Mouse (Mus musculus) macrophage (primary cell): ENCODE data around the gene Rps17. TPM values are rescaled to one million over a fixed set of nuclear protein-coding genes. Genes with fewer than 3 reads are reported as not detected.

Experiments
- H3K27ac ChIP-seq: fragments of 350-480 bp; formaldehyde crosslinking; 2 replicates; pipeline ENCODE4 v1.9.0; 2021
- H3K36me3 ChIP-seq: fragments of 350-480 bp; formaldehyde crosslinking; 2 replicates; pipeline ENCODE4 v1.9.0; 2021; ENCODE audit errors: inconsistent target
- H3K4me3 ChIP-seq: fragments of 350-480 bp; formaldehyde crosslinking; 2 replicates; pipeline ENCODE4 v1.9.0; 2021; ENCODE audit errors: inconsistent target
- H3K79me2 ChIP-seq: fragments of 350-480 bp; formaldehyde crosslinking; 2 replicates; pipeline ENCODE4 v1.9.0; 2021; ENCODE audit errors: inconsistent target
- WGBS: methylation state at CpG from one replicate; pipeline ENCODE4 v1.1.7; 2026; ENCODE audit warnings: inconsistent platforms; ENCODE audit not compliant: missing documents; 5-methylcytosine and 5-hydroxymethylcytosine counted together
- polyA plus RNA-seq: library from polyadenylated mRNA; stranded (reverse); fragments of 250-400 nt; gene quantifications from 3 replicates; pipeline ENCODE4 v1.2.4, GENCODE M21; 2018; ENCODE audit warnings: inconsistent platforms

Gene Rps17
- polyA plus RNA-seq, 1 experiment from 2014 or later, result 1,376 TPM

GRCm38 (mm10) chr7:81342356-81343094 lies 2.5 kb downstream of the Rps17 start:
- H3K79me2 ChIP-seq, result peaks cover 44% of the 10 kb centered on the region
- no peak overlapping the region for H3K4me3 ChIP-seq
- H3K27ac ChIP-seq, result no peak overlapping the region
- 69% methylated on average over 8 of the region's 8 CpGs for WGBS
- H3K36me3 ChIP-seq, result peaks cover 16% of the 10 kb centered on the region; the same call in 1 of the 2 replicates

GRCm38 (mm10) chr7:81341563-81341962 lies 3.5 kb downstream of the Rps17 start:
- Histone ChIP-seq H3K27ac (no peak overlapping the region), H3K4me3 (no peak overlapping the region), H3K79me2 (peaks cover 44% of the 10 kb centered on the region), H3K36me3 (peaks cover 16% of the 10 kb centered on the region; the same call in 1 of the 2 replicates)
- 46% methylated on average over 3 of the region's 3 CpGs for WGBS

- Histone ChIP-seq H3K27ac (no peak overlapping the region), H3K36me3 (peaks cover 30% of the 10 kb centered on the region), H3K79me2 (peaks cover 44% of the 10 kb centered on the region), H3K4me3 (no peak overlapping the region)
- 86% methylated on average over 4 of the region's 4 CpGs for WGBS
Observed at GRCm38 (mm10) chr7:81339783-81340182, 5.3 kb downstream of the Rps17 start.

GRCm38 (mm10) chr7:81338522-81338873 lies 6.6 kb downstream of the Rps17 start:
- Histone ChIP-seq H3K79me2 (peaks cover 31% of the 10 kb centered on the region), H3K27ac (no peak overlapping the region), H3K36me3 (peaks cover 30% of the 10 kb centered on the region), H3K4me3 (no peak overlapping the region)
- whole genome bisulfite sequencing, result 85% methylated on average over 3 of the region's 3 CpGs

- 93% methylated on average over 18 of the region's 21 CpGs for WGBS
- peaks cover 30% of the 10 kb centered on the region for H3K36me3 ChIP-seq
- H3K4me3 ChIP-seq, result no peak overlapping the region
- no peak overlapping the region for H3K27ac ChIP-seq
- H3K79me2 ChIP-seq, result peaks cover 26% of the 10 kb centered on the region
Observed at GRCm38 (mm10) chr7:81337785-81338521, 7.1 kb downstream of the Rps17 start.

- Histone ChIP-seq H3K79me2 (peaks cover 10% of the 10 kb centered on the region), H3K27ac (no peak overlapping the region), H3K4me3 (no peak overlapping the region), H3K36me3 (peaks cover 37% of the 10 kb centered on the region)
- 60% methylated on average over 7 of the region's 8 CpGs for WGBS
Observed at GRCm38 (mm10) chr7:81336432-81336786, 8.6 kb downstream of the Rps17 start.

- no peak overlapping the region for H3K27ac ChIP-seq
- H3K4me3 ChIP-seq, result no peak overlapping the region
- H3K36me3 ChIP-seq, result peaks cover 31% of the 10 kb centered on the region
- 0 out of 2 replicates have a peak, but pooled peaks cover 5% of the 10 kb centered on the region for H3K79me2 ChIP-seq
- 94% methylated on average over 16 of the region's 18 CpGs for WGBS
Observed at GRCm38 (mm10) chr7:81335705-81336431, 9.2 kb downstream of the Rps17 start.

- no peaks in the 10 kb centered on the region for H3K79me2 ChIP-seq
- H3K36me3 ChIP-seq, result peaks cover 33% of the 10 kb centered on the region
- WGBS, result 86% methylated on average over 7 of the region's 7 CpGs
- no peak overlapping the region for H3K4me3 ChIP-seq
- H3K27ac ChIP-seq, result no peak overlapping the region
Observed at GRCm38 (mm10) chr7:81331851-81332250, 13.2 kb downstream of the Rps17 start.

- H3K79me2 ChIP-seq, result no peaks in the 10 kb centered on the region
- WGBS, result 95% methylated on average over 2 of the region's 3 CpGs
- no peak overlapping the region for H3K27ac ChIP-seq
- peaks cover 28% of the 10 kb centered on the region for H3K36me3 ChIP-seq
- no peak overlapping the region for H3K4me3 ChIP-seq
Observed at GRCm38 (mm10) chr7:81330767-81331166, 14.3 kb downstream of the Rps17 start.

GRCm38 (mm10) chr7:81327661-81328060 lies 17.4 kb downstream of the Rps17 start:
- no peaks in the 10 kb centered on the region for H3K79me2 ChIP-seq
- H3K4me3 ChIP-seq, result no peak overlapping the region
- WGBS, result 33% methylated on average over 7 of the region's 10 CpGs
- no peak overlapping the region for H3K27ac ChIP-seq
- peaks cover 30% of the 10 kb centered on the region; the same call in 1 of the 2 replicates for H3K36me3 ChIP-seq

GRCm38 (mm10) chr7:81326859-81327258 lies 18.2 kb downstream of the Rps17 start:
- Histone ChIP-seq H3K27ac (no peak overlapping the region), H3K36me3 (peaks cover 26% of the 10 kb centered on the region; the same call in 1 of the 2 replicates), H3K4me3 (no peak overlapping the region), H3K79me2 (no peaks in the 10 kb centered on the region)
- WGBS, result 93% methylated on average over 6 of the region's 6 CpGs

- Histone ChIP-seq H3K4me3 (no peak overlapping the region), H3K27ac (no peak overlapping the region), H3K79me2 (no peaks in the 10 kb centered on the region), H3K36me3 (peaks cover 30% of the 10 kb centered on the region; the same call in 1 of the 2 replicates)
- 92% methylated on average over 12 of the region's 12 CpGs for WGBS
Observed at GRCm38 (mm10) chr7:81326043-81326442, 19.0 kb downstream of the Rps17 start.

- H3K36me3 ChIP-seq, result peaks cover 28% of the 10 kb centered on the region; the same call in 1 of the 2 replicates
- H3K27ac ChIP-seq, result no peak overlapping the region
- no peaks in the 10 kb centered on the region for H3K79me2 ChIP-seq
- H3K4me3 ChIP-seq, result no peak overlapping the region
- 85% methylated on average over 5 of the region's 5 CpGs for WGBS
Observed at GRCm38 (mm10) chr7:81321776-81322175, 23.3 kb downstream of the Rps17 start.

GRCm38 (mm10) chr7:81319749-81320148 lies 25.3 kb downstream of the Rps17 start:
- Histone ChIP-seq H3K36me3 (peaks cover 40% of the 10 kb centered on the region; the same call in 1 of the 2 replicates), H3K79me2 (no peaks in the 10 kb centered on the region), H3K27ac (peak overlapping the region; percentile 70), H3K4me3 (no peak overlapping the region)
- 39% methylated on average over 6 of the region's 6 CpGs for WGBS
